Mouse (Mus musculus): ENCODE data around the gene Prune2. TPM values are rescaled to one million over a fixed set of nuclear protein-coding genes. Genes with fewer than 3 reads are reported as not detected.
A peak's percentile ranks its signal among the peaks of the same experiment; 100 is the strongest.

Prune2 gene
- polyA plus RNA-seq, 1 experiment, result 0.84 TPM

DNA sequence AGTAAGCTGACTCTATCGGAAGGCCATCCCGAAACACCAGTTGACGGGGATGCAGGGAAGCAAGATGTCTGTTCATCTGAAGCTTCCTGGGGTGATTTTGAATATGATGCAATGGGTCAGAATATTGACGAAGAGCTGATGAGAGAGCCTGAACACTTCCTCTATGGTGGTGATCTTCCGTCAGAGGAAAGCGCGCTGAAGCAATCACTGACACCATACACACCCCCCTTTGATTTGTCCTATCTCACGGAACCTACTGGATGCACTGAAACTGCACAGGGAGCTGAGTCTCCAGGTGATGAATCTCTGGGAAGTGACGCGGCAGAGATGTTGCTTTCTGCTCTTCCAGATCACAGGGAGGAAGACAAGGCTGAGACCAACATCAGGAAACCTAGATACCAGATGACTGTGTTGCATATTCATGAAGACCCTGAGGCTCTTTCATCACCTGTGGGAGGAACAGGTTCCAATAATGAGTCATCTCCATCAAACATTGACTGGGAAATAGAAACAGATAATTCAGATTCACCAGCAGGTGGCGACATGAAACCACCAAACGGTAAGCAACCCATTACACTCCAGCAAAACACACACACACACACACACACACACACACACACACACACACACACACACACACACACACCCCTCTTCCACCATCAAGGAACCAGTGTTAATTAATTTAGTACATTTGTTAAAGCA lies 168.3 kb downstream of the Prune2 start:
- no peak for TF ChIP-seq POLR2A (IDR thresholded peaks at IDR 0.05; ENCODE audit: control insufficient read depth, extremely low read depth, insufficient read depth, low read length, poor library complexity)
- no peak for TF ChIP-seq CTCF (IDR thresholded peaks at IDR 0.05; ENCODE audit: borderline replicate concordance, control insufficient read depth, extremely low read depth, insufficient read depth, low read length, poor library complexity)
- WGBS, result 74% methylated on average over 12 of the region's 12 CpGs
- Histone ChIP-seq H3K4me3 (ENCODE audit: control insufficient read depth, insufficient read depth, low read length) (no peak overlapping the region), H3K27ac (ENCODE audit: control insufficient read depth, insufficient read depth, low read length) (no peak overlapping the region), H3K36me3 (ENCODE audit: control insufficient read depth, insufficient read depth, low read length) (no peaks in the 10 kb centered on the region), H3K4me1 (replicated peaks; ENCODE audit: control insufficient read depth, insufficient read depth, low read length) (no peaks in the 10 kb centered on the region), H3K27me3 (ENCODE audit: control insufficient read depth, insufficient read depth, low read length) (no peaks in the 10 kb centered on the region)
- peak; percentile 19 for DNase-seq

DNA sequence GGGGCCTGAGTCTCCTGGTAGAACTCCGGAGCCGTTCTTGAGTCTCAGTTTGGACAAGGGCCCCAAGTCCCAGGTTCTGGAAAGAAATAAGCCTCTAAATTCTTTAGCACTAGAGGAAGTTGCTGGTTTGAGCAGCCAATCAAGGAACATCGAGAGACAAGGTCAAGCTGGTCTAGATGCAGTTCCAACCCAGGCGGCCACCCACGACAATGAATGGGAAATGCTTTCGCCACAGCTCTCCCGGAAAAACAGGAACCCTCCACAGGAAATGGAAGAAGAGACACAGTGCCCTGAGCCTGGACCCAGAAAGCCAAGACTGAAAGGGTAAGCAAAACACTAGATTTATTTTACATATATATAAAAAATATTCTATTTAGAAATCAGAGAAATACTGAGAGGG lies 169.5 kb downstream of the Prune2 start:
- no peaks in the 10 kb centered on the region for H3K27me3 ChIP-seq (ENCODE audit: control insufficient read depth, insufficient read depth, low read length)
- H3K4me3 ChIP-seq (ENCODE audit: control insufficient read depth, insufficient read depth, low read length), result no peak overlapping the region
- no peak overlapping the region for H3K27ac ChIP-seq (ENCODE audit: control insufficient read depth, insufficient read depth, low read length)
- 50% methylated on average over 7 of the region's 7 CpGs for WGBS
- no peak for DNase-seq
- TF ChIP-seq CTCF (IDR thresholded peaks at IDR 0.05; ENCODE audit: borderline replicate concordance, control insufficient read depth, extremely low read depth, insufficient read depth, low read length, poor library complexity), result no peak
- TF ChIP-seq POLR2A (IDR thresholded peaks at IDR 0.05; ENCODE audit: control insufficient read depth, extremely low read depth, insufficient read depth, low read length, poor library complexity), result no peak
- H3K4me1 ChIP-seq (replicated peaks; ENCODE audit: control insufficient read depth, insufficient read depth, low read length), result no peaks in the 10 kb centered on the region
- no peaks in the 10 kb centered on the region for H3K36me3 ChIP-seq (ENCODE audit: control insufficient read depth, insufficient read depth, low read length)

DNA sequence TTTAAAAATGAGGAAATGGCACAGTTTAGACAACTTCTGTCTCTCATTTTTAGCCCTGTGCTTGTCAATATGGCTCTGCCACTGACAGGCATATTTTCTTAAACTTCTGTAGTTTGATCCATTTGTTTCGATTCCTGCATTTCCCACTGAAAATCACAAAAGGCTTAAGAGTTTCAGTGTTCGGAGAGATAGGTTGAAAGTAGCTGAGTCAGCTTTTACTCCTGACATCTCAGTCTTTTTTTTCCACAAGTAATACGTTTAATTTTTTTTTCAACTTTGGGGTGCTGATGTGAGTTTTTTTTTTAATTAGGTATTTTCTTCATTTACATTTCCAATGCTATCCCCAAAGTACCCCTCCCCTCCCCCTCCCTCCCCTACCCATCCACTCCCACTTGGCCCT lies 174.6 kb downstream of the Prune2 start:
- DNase-seq, result no peak
- H3K4me1 ChIP-seq (replicated peaks; ENCODE audit: control insufficient read depth, insufficient read depth, low read length), result no peaks in the 10 kb centered on the region
- H3K36me3 ChIP-seq (ENCODE audit: control insufficient read depth, insufficient read depth, low read length), result no peaks in the 10 kb centered on the region
- TF ChIP-seq POLR2A (IDR thresholded peaks at IDR 0.05; ENCODE audit: control insufficient read depth, extremely low read depth, insufficient read depth, low read length, poor library complexity) (no peak), CTCF (IDR thresholded peaks at IDR 0.05; ENCODE audit: borderline replicate concordance, control insufficient read depth, extremely low read depth, insufficient read depth, low read length, poor library complexity) (no peak)
- WGBS, result 84% methylated on average over 3 of the region's 3 CpGs
- H3K27me3 ChIP-seq (ENCODE audit: control insufficient read depth, insufficient read depth, low read length), result no peaks in the 10 kb centered on the region
- H3K27ac ChIP-seq (ENCODE audit: control insufficient read depth, insufficient read depth, low read length), result no peak overlapping the region
- no peak overlapping the region for H3K4me3 ChIP-seq (ENCODE audit: control insufficient read depth, insufficient read depth, low read length)

DNA sequence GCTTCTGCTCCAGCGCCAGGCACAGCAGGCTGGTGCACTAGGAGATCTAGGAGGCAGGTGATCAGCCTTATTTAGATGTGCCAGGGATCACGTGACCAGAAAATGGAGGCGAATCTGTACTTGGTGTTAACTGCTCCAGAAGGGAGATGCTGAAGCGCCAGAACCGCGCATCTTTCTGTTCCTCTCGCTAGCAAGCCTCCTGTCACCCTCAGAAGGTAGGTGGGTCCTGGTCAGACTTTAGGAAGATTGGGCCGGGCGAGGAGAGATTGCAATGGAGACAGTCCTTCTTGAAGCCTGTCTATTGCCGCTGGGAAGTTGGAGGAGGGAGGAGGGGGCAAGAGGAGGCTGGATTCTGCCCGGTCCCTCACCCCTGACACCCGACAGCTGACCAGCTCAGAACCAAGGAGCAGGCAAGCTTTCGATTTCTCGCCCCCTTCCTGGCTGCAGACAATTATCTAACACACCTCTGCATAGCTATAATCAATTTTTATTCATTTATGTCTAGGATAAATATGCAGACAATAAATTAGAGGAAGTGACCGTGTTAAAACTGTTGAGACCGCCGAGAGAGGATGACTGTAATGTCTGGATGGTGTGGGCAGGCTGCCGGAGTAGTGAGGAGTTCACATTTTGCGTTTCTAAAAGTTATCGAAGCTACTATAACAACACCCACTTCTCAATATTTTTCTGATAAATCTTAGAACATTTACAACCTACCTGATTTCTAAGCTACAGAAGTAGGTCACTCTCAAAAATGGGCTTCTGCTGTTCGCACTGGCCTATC lies 181.0 kb downstream of the Prune2 start:
- TF ChIP-seq CTCF (IDR thresholded peaks at IDR 0.05; ENCODE audit: borderline replicate concordance, control insufficient read depth, extremely low read depth, insufficient read depth, low read length, poor library complexity) (no peak), POLR2A (IDR thresholded peaks at IDR 0.05; ENCODE audit: control insufficient read depth, extremely low read depth, insufficient read depth, low read length, poor library complexity) (no peak)
- WGBS, result 9% methylated on average over 21 of the region's 21 CpGs

DNA sequence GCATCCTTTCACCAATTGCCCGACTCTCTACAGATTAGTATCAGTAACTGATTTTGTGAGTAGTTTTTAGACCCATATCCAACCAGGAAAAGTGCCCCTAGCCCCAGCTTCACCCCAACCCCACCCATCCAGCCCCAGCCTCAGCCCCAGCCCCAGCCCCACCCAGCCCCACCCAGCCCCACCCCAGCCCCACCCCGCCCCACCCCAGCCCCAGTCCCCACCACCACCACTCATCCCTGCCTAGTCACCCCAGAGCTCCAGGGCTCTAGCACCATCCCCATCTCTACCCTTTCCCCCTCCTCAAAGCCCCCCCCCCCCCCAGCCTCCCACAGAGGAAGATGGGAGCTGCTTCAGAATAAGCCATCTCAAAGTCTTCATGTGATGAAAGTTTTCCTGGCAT lies 181.7 kb downstream of the Prune2 start:
- H3K4me3 ChIP-seq (ENCODE audit: control insufficient read depth, insufficient read depth, low read length), result no peak overlapping the region
- H3K36me3 ChIP-seq (ENCODE audit: control insufficient read depth, insufficient read depth, low read length), result no peaks in the 10 kb centered on the region
- WGBS, result 78% methylated on average over 2 of the region's 2 CpGs
- no peak for DNase-seq
- no peaks in the 10 kb centered on the region for H3K27me3 ChIP-seq (ENCODE audit: control insufficient read depth, insufficient read depth, low read length)
- H3K4me1 ChIP-seq (replicated peaks; ENCODE audit: control insufficient read depth, insufficient read depth, low read length), result no peaks in the 10 kb centered on the region
- H3K27ac ChIP-seq (ENCODE audit: control insufficient read depth, insufficient read depth, low read length), result no peak overlapping the region
- no peak for TF ChIP-seq CTCF (IDR thresholded peaks at IDR 0.05; ENCODE audit: borderline replicate concordance, control insufficient read depth, extremely low read depth, insufficient read depth, low read length, poor library complexity)
- TF ChIP-seq POLR2A (IDR thresholded peaks at IDR 0.05; ENCODE audit: control insufficient read depth, extremely low read depth, insufficient read depth, low read length, poor library complexity), result no peak

More for the DNA sequence above, 181.0 kb downstream of the Prune2 start:
- Histone ChIP-seq H3K4me3 (ENCODE audit: control insufficient read depth, insufficient read depth, low read length) (no peak overlapping the region), H3K27me3 (ENCODE audit: control insufficient read depth, insufficient read depth, low read length) (no peaks in the 10 kb centered on the region), H3K4me1 (replicated peaks; ENCODE audit: control insufficient read depth, insufficient read depth, low read length) (no peaks in the 10 kb centered on the region), H3K27ac (ENCODE audit: control insufficient read depth, insufficient read depth, low read length) (no peak overlapping the region), H3K36me3 (ENCODE audit: control insufficient read depth, insufficient read depth, low read length) (no peaks in the 10 kb centered on the region)
- no peak for DNase-seq

DNA sequence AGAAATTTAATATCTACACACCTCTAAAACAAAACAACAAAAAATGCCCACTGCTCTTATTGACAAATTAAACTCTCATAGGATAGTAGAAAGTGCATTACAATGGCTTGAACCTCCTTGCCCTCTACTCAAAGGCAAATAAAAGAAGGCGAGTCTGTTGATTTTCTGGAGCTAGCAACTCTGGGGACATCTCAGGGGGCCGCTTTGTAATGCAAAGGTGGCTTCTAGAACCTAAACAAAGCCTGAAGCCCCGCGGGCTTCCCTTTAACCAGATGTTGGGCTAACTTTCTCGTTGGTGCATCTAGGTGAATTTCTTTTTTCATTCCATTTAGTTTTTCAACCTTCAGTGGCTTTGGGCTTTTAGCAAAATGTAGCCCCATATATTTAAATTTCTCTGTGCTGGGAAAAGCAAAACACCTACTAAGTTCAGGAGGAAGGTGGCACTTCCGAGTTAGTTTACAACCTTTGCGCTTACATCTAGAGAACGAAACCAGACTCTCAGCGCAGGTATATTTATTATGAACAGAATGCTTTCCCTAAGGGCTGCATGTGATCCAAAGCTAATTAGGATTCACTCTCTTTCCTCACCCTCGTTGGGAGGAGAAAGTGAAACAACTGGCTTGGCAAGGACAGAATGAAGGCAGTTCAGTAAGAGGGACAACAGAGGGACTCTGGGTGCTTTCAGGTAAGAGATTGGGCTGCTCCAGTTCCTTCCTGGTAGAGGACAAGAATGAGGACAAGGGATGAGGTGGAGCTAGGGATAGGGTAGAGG lies 182.4 kb downstream of the Prune2 start:
- H3K4me3 ChIP-seq (ENCODE audit: control insufficient read depth, insufficient read depth, low read length), result no peak overlapping the region
- DNase-seq, result no peak
- no peaks in the 10 kb centered on the region for H3K4me1 ChIP-seq (replicated peaks; ENCODE audit: control insufficient read depth, insufficient read depth, low read length)
- H3K27me3 ChIP-seq (ENCODE audit: control insufficient read depth, insufficient read depth, low read length), result no peaks in the 10 kb centered on the region
- H3K27ac ChIP-seq (ENCODE audit: control insufficient read depth, insufficient read depth, low read length), result no peak overlapping the region
- 70% methylated on average over 10 of the region's 10 CpGs for WGBS
- TF ChIP-seq CTCF (IDR thresholded peaks at IDR 0.05; ENCODE audit: borderline replicate concordance, control insufficient read depth, extremely low read depth, insufficient read depth, low read length, poor library complexity) (no peak), POLR2A (IDR thresholded peaks at IDR 0.05; ENCODE audit: control insufficient read depth, extremely low read depth, insufficient read depth, low read length, poor library complexity) (no peak)
- H3K36me3 ChIP-seq (ENCODE audit: control insufficient read depth, insufficient read depth, low read length), result no peaks in the 10 kb centered on the region

Data from thymus, adult 2 months (tissue).